Mouse (Mus musculus): ENCODE data around the gene Stk16.

Stk16 gene

DNA sequence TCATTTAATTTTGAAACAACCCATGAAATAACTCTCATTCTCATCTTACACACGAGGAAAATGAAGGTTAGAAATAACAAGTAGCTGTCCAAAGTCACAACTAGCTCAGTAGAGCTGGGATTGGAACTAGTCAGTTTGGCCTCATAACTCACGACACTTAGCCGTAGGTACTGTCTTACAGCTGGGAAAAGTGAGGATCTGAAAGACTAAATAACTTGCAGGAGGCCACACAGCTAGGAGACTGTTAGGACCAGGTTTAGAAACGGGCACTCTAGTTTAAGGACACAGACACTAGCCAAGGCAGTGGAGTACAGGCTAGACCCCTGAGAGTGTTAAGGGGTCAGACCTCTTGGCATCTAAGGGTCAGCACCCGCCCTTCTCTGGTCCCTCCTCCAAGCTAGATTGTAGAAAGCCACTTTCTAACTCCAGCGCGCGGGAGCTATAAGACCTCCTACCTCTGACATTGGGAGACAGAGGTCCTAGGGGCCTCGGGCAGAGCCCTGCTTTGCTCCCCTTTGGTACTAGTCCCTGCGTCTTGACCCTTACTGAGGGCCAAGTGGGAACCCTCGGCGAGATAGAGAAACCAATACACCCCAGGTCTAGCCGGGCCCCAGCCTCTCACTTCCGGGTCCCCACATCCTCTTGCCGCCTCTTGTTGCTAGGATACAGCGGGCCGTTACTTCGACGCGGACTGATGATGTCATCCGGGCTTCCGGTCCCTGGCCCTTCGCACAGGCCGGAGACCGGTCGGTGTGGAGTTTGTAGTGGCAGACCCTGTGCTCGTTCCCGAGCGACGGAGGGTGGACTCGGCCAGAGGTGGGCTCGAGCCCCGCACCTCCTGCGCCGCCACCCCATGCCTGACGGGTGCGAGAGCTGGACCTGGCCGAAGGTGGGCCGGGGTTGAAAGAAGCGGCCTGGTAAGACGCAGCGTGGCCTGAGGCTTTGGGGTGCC, at the start of gene Stk16, which contains the start of gene Glb1l:
Gene Stk16 (plus strand): TSS at position 703 of the 952 bp plus-strand sequence.
Gene Glb1l (minus strand): TSS at position 678 of the 952 bp plus-strand sequence.
- 5% methylated on average over 42 of the region's 42 CpGs for WGBS

DNA sequence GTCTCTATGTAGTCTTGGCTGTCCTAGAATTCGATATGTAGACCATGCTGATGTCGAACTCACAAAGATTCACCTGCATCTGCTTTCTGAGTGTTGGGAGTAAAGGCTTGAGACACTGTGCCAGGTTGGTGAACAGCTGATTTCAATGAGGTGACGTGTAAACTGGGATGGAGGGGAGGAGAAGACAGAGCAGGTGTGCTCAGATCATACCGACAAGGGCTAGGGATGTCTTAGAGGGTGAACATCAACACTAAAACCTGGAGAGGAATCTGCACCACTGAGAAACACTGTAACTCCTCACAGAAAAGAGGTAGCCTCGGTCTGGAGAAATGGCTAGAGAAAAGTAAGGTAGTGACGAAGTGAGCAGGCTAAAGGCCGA, 42.6 kb upstream of the Stk16 start:
- 7% methylated on average over 7 of the region's 7 CpGs for WGBS

DNA sequence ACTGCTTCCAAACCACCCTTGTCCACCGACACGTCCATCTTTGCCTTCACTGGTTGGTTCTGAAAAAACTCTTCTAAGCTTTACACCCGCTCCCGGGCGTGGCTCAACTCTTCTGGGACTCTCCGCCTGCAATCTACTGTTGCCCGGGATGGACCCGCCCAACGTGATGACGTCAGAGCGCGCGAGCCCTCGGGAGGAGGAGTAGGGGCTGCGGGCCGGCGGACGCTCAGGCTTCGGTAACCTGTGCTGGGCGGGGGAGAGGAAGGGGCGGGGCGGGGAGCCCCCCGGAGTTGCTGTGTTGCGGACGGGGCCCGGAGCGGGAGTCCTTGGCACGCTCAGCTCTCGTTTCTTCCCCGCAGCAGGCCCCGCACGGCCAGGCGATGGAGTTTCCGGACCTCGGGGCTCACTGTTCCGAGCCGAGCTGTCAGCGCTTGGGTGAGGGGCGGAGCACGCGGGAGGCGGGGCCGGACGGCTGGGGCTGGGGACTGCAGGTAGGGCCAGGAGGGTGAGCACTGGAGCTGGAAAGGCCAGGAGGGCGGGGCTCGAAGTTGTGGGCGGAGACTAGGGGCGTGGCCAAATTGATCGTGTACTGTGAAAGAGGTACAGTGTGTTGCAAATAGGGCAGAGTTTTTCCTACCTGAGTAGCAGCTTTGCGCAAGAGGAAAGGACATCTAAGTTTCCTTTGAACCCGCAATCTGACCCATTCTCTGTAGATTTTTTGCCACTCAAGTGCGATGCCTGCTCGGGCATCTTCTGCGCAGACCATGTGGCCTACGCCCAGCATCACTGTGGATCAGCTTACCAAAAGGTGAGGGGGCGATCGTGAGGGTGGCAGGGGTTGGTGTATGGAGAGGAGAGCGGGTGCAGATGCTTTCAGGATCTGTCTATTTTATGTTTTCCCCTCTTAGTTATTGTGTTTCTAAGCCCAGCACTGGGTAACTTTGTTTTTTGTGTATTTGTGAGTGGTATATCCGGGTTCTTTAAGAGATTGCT, 41.9 kb upstream of the Stk16 start, which contains the start of gene Zfand2b:
Gene Zfand2b (plus strand): TSS at position 175 of the 993 bp plus-strand sequence.
- 1% methylated on average over 56 of the region's 59 CpGs for WGBS

DNA sequence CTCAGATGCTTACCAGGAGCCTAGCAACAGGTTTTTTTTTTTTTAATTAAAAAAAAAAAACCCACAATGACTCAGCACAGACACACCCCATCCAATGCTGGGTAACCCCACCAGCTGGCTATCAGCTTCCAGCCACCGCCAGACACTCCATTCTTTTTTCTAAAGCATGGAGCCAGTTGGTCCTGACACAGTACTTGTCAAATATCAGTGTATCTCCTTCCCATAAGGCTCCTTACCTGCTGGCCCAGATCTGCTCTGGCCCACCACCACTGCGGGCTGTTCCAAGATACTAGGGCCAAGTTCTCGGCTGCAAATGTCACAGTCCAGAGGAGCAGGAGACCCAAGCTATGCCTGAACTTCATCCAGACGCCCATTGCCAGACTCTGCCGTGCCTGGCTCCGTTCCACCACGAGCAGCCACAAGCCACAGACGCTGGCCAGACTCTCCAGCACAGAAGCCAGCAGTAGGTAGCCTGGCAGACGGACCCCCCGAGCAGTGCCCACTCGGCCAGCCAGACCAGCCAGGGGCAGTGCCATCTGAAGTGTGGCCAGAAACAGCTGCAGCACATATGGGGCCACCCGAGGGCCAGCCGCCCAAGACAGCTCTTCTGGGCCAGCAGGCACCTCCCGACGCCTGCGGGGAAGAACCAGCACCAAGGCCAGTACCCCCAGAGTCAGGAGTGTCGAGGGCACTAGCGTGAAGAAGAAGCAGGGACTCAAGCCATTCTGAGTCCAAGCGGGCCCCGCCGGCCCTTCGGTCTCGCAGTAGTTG, 31.1 kb upstream of the Stk16 start:
- 4% methylated on average over 23 of the region's 23 CpGs for WGBS

DNA sequence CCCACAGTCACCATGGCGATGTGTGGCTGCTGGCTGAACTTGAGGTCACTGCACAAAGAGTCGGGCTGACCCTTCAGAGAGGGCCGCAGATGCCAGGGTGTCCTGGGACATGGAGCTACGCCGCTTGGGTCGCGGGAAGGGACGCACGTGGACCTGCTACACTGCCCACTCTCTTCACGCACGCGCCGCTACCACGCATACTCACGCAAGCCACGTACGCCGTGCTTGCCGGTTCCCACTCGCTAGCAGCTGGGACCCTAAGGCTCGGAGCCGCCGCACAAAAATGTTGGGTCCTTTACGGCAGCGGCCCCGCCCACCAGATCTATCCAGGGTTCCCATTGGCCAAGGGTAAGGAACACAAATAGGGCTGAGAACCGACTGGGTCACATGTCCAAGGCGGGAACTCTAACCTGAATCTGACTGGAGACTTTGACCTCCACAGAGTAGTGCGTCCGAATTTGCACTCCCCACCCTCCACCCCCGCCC, 30.5 kb upstream of the Stk16 start, which contains the start of gene Abcb6:
Gene Abcb6 (minus strand): TSS at position 288 of the 486 bp plus-strand sequence.
- under 1% methylated on average over 31 of the region's 31 CpGs for WGBS

DNA sequence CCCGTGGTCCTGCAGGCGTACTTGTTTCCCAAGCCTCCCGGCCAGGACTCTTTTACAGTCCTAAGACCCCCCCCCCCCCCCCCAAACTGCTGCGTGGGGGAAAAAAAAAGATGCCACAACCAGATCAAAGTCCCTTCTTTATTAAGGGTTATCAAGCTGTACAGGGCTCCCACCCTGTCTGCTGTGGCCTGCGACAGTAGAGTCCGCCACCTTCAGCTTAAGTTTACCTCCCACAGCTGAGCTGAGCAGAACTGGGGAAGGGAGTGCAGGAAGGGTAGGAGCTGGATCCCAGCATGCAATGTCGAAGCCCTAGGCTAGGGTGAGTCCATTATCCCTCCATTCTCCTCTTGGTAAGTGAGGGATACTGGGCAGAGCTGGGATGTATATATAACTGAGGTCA, 29.9 kb upstream of the Stk16 start:
- 31% methylated on average over 7 of the region's 7 CpGs for WGBS

DNA sequence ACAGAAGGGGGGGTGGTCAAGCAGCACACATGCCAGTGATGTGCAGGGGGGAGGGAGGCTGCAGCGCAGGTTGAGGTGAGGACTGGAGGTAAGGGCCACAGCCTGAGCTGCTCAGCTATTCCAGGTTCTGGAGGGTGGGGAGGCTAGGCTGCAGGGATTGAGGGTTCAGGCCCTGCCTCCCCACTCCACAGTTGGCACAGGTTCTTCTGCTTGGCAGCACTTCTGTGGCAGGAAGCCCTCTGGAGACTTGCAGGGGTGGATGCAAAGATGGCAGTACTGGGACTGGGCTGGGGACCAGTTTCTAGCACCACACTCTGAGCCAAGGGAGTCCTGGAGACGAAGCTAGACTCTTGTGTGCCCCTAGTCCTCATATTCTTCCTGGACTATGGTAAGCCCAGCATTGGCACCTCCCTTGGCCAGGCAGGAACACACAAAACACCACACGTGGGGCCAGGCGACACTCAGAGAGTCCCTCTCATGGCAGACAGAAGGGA, 29.2 kb upstream of the Stk16 start:
- WGBS, result 68% methylated on average over 4 of the region's 4 CpGs

DNA sequence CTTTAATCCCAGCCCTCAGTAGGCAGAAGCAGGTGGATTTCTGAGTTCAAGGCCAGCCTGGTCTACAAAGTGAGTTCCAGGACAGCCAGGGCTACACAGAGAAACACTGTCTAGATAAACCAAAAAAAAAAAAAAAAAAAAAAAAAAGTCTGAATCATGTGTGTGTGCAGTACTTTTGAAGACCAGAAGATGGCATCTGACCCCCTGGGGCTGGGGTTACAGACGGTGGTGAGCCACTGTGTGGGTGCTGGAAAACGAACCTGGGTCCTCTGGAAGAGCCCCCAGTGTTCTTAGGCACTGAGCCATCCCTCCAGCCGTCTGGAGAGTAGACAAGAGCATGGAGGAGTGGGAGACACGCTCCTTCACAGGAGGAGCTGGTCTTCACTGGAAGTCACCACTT, 28.5 kb upstream of the Stk16 start:
- 63% methylated on average over 4 of the region's 4 CpGs for WGBS

DNA sequence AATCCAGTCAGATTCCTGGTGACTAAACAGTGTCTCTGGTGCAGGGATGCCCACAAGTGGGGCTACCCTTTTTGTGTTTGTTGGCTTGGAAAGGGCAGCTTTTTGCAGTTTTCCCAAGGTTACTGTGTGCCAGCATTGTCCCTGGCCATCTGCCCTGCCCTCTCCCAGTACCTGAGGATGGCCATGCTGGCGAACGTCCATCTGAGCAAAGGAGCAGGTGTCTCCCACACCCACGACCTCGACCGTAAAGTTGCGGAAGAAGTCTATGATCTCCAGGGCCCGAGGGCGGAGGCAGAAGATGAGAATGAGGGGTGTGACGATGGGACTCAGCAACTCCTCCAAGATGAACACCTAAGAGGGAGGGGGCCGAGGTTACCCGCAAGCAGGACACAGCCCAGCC, 25.1 kb upstream of the Stk16 start:
- 88% methylated on average over 11 of the region's 11 CpGs for WGBS

DNA sequence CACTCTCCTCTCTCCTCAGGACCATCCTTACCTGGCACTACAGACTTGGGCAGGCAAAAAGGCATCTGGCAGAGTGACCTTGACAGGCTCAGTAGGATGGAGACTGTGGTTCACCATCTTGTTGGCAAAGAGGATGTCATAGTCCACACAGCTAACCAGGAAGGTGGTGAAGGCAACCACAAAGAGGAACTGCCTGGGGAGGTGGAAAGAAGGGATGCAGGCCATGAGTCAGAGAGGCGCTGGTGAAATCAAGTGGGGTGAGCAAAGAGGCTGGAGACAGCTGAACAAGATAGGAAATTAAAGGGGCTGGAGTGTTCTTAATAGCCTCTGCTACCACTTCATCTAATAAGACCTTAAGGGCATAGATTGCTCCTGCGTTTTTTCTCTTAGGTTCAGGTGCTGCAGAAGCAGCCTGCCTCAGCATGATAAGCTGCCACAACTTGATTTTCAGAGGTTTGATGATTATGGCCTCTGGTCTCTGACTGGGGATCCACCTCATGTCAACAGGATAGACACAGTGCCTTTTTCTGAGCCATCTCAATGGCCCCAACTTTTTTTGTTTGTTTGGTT, 22.6 kb upstream of the Stk16 start:
- WGBS, result 85% methylated on average over 2 of the region's 2 CpGs

DNA sequence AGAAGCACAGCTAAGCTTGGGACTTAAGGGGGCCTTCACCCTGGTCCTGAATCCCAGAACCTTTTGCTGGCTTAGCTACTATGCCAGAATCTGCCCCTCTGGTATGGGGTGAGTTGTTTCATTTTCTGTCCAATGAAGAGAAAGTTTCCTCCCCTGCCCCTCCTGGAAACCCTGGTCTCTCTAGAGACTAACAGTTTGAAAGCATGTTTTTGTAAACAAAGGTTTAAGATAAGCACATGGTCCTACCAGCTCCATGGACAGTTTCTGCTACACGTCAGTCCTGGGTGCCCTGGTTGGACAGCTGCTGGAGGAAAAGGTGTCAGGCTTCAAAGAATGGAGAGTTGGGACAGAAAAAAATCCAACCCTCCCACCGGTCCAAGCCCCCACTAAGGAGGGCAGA, 20.1 kb upstream of the Stk16 start:
- 42% methylated on average over 2 of the region's 2 CpGs for WGBS

DNA sequence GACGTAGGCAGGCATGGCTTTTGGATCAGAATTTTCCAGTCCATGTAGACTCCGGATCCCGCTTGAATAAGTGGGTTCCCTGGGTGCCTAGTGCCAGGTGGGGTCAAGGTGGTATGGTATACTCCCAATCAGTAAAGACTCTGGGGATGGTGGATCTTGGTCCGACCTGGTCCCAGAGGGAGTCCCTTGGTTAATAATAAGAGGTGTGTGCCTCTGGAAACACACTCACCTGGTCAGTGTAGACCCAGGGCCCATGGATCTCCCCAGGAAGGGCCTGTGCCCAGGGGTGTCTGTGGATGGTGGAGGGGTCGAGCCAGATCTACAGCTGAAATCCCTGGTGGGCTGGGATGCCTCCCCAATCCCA, 19.4 kb upstream of the Stk16 start:
- 27% methylated on average over 5 of the region's 5 CpGs for WGBS

DNA sequence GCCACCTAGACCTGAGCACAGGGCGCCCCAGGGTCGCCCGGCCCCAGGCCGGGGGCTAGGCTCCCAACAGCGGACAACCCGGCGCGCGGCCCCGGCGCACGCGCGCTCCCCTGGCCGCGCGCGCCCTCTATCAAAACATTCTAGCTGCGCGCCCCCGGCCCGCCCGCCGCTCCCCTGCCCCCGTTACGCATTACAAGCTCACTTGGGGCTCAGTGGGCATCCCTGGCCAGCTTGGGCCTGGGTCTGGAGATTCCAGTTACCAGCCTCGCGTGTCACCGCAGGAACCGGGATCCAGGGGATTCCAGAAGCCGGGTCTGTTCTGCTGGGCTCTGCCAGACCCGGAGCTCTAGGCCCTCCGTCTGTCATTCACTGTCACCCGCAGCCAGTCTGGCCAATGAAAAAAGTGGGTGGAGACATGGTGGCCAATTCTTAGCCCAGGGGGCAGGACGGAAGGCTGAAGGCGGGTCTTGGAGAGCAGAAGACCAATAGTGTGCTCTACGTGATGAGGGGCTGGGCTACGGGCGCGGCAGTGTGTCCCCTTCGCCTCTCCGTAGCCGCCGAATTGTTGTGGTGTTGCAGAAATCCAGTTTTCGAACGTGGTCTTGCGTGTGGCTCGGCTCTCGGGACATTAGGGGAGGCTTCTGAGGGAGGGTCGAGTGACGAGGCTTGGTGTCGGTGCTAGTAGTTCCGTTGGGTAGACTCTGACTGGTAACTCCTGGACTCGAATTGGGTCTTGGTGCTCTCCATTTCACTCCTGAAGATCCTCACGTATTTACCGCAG, 18.8 kb upstream of the Stk16 start, which contains the start of the genes Ankzf1 and Atg9a:
Gene Ankzf1 (plus strand): TSS at position 530 of the 781 bp plus-strand sequence.
Gene Atg9a (minus strand): TSS at position 575 of the 781 bp plus-strand sequence.
- WGBS, result under 1% methylated on average over 52 of the region's 56 CpGs

DNA sequence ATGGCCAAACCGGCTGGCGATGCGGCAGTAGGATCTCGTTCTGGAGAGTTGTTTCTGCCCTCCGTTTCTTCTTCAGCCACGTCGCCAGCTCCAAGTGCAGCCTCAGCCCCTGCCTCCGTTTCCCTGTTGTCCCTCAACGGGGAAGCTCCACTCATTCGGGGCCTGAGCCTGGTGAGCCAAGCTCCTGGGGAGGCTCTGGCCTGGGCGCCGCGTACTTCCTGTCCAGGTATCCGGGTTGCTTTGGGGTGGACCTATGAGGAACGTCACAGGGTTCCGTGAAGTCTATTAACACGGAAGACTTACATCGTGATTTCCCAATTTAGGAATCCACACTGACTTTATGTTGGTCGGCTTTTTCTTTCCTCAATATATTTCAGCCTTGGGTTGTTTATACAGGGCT, 18.2 kb upstream of the Stk16 start:
- under 1% methylated on average over 19 of the region's 19 CpGs for WGBS

DNA sequence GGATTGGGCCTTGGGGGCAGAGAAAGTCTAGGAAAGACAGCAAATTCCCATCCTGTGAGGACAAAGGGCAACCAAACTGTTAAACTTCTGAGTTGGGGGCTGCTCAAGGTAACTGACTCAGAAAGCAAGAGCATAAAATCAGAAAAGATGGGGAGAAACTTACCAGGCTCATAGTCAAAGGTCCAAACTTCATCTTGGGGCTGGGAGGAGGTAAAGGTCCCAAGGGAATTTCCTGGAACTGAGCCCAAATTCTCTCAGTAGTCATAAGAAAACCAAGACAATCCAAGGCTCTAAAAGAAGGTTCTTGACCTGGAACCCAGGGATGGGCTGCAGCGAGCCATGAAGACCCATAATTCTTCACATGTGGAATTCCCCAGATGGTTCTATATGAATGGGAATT, 9.4 kb upstream of the Stk16 start:
- WGBS, result 88% methylated on average over 1 of the region's 1 CpGs

DNA sequence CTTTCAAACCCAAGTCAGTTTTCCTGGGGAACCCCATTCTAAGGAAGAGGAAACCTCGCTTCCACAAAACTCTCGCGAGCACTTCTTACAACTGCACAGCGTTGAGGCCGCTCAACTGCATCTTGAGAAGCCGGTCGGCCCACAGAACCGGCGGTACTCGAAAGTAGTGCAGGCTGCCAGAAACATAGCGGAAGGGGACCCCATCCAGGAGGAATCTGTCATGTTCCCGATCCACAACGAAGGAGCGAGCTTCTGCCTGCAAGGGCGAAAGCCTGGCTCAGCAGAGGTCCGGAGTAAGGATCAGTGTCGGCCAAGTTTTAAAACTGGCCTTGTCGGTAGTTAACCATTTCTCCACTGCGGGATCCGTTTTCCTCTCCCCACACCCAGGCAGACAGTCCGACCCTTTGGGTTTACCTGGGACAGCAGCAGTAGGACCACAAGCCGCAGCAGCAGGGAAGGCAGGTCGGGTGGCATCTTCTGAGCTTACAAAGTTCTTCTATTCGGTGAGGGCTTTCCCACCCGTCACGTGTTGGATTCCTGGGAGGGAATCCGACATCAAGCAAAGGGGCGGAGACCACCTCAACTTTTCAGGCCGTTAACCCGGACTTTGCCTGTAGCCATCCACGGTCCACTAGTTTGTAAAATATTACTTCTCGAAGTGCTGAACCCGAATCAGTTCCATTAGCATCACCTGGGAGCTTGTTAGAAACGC, 1.5 kb upstream of the Stk16 start:
- WGBS, result 12% methylated on average over 34 of the region's 34 CpGs

DNA sequence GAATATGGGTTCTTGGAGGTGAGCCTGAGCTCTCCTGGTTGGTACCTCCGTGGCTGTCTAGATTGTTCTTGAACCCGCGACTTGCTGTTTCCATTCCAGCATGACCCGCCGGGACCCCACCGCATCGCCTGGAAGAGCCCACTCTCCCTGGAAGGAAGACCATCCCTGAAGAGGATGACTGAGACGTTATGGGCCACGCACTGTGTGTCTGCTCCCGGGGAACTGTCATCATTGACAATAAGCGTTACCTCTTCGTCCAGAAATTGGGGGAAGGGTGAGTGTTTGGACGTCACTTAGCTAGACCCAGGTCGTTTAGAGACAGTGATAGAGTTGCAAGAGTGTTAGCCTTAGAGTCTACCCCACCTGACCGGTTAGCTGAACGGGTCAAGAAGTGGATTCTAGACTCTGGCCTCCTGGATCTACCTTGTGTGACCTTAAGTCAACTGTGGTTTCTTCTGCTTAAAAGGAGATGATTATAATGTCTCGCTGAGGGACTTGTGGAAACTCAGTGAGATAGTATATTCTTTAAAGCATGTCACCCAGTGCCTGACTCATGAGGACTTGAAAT, 587 bp downstream of the Stk16 start:
- 13% methylated on average over 17 of the region's 17 CpGs for WGBS

DNA sequence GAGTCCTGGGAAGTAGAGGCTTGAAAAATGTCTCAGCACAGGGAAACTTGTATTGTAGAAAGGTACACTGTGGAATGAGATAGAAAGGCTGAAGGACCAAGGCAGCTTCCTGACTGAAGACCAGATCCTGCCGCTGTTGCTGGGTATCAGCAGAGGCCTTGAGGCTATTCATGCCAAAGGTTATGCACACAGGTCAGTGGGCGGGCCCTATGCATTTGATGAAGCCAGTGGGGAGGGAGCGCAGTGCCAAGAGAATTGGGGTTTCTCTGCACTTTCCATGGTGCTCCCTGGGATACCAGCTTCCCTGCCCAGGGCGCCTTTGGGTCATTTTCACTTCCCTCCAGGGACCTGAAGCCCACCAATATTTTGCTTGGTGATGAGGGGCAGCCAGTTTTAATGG, 1.9 kb downstream of the Stk16 start:
- WGBS, result 83% methylated on average over 4 of the region's 4 CpGs

DNA sequence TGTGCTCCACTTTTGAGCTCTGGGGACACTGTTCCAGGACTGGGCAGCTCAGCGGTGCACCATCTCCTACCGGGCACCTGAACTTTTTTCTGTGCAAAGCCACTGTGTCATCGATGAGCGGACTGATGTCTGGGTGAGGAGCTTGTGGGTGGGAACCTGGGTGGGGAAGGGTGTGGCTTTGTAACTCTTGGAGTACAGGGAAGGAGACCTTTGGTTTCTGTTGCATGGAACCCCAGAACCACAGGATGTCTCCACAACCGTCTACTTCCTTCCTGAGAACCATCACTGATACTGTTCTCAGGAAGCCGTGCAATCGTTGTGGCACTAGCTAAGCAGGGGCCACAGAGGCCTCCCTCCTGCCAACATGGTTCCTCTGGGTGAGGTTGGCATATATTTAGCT, 2.5 kb downstream of the Stk16 start:
- WGBS, result 78% methylated on average over 7 of the region's 7 CpGs
